Mouse (Mus musculus): ENCODE measurements around the gene Ucn2.

The Ucn2 gene

GRCm38 (mm10) chr9:108985710-108986109 is at the start of gene Ucn2:
Gene Ucn2 (plus strand): TSS chr9:108986010.
- no peak for DNase-seq

GRCm38 (mm10) chr9:108936418-108937364 is 49.1 kb upstream of the Ucn2 start, which contains the start of gene Uqcrc1:
Gene Uqcrc1 (plus strand): TSS chr9:108936633.
- DNase-seq = peak; percentile 95

- DNase-seq = no peak
Observed at GRCm38 (mm10) chr9:108945111-108945510, 40.7 kb upstream of the Ucn2 start.

GRCm38 (mm10) chr9:108945608-108946007 is 40.2 kb upstream of the Ucn2 start:
- no peak for DNase-seq

GRCm38 (mm10) chr9:108949231-108949966 is 36.4 kb upstream of the Ucn2 start:
- DNase-seq = peak; percentile 10

- DNase-seq = no peak
Observed at GRCm38 (mm10) chr9:108949967-108950728, 35.7 kb upstream of the Ucn2 start.

- no peak for DNase-seq
Observed at GRCm38 (mm10) chr9:108953081-108953636, 32.7 kb upstream of the Ucn2 start, which contains the start of gene Col7a1. Gene Col7a1 (plus strand): TSS chr9:108953586.

- no peak for DNase-seq
Observed at GRCm38 (mm10) chr9:108955241-108955640, 30.6 kb upstream of the Ucn2 start.

GRCm38 (mm10) chr9:108955846-108956245 is 30.0 kb upstream of the Ucn2 start:
- peak; percentile 37 for DNase-seq

GRCm38 (mm10) chr9:108963577-108963976 is 22.2 kb upstream of the Ucn2 start:
- no peak for DNase-seq

- DNase-seq = no peak
Observed at GRCm38 (mm10) chr9:108964338-108964737, 21.5 kb upstream of the Ucn2 start.

GRCm38 (mm10) chr9:108970623-108971022 is 15.2 kb upstream of the Ucn2 start:
- no peak for DNase-seq

GRCm38 (mm10) chr9:108976483-108976882 is 9.3 kb upstream of the Ucn2 start:
- DNase-seq = no peak

GRCm38 (mm10) chr9:108977966-108978365 is 7.8 kb upstream of the Ucn2 start:
- DNase-seq = no peak

GRCm38 (mm10) chr9:108982498-108982897 is 3.3 kb upstream of the Ucn2 start:
- DNase-seq = no peak

GRCm38 (mm10) chr9:108983209-108983608 is 2.6 kb upstream of the Ucn2 start:
- no peak for DNase-seq

GRCm38 (mm10) chr9:108987704-108988350 is 2.0 kb downstream of the Ucn2 start:
- DNase-seq = no peak

- no peak for DNase-seq
Observed at GRCm38 (mm10) chr9:108989802-108990461, 4.1 kb downstream of the Ucn2 start.

GRCm38 (mm10) chr9:108990462-108990820 is 4.6 kb downstream of the Ucn2 start:
- DNase-seq = no peak

- peak; percentile 96 for DNase-seq
Observed at GRCm38 (mm10) chr9:108991428-108992084, 5.7 kb downstream of the Ucn2 start, which contains the start of gene Pfkfb4. Gene Pfkfb4 (plus strand): TSS chr9:108991778.

GRCm38 (mm10) chr9:108992085-108992469 is 6.3 kb downstream of the Ucn2 start:
- no peak for DNase-seq
